Mouse (Mus musculus) layer of hippocampus, postnatal 36 days (tissue): ENCODE data around the gene Myrf. TPM values are rescaled to one million over a fixed set of nuclear protein-coding genes. Genes with fewer than 3 reads are reported as not detected.

Experiments
- DNase-seq, 2 experiments: peaks; one replicate each; pipeline ENCODE4 v3.0.0; 2022
- total RNA-seq, 2 experiments: library from RNA; stranded (reverse); gene quantifications; 2 replicates each; pipeline ENCODE4 v1.2.3; 2021

Myrf gene
- total RNA-seq, 2 experiments from 2014 or later = 27.5 to 30.5 TPM

GRCm38 (mm10) chr19:10205051-10205450 is 35.5 kb downstream of the Myrf start:
- DNase-seq = no peak

DNA sequence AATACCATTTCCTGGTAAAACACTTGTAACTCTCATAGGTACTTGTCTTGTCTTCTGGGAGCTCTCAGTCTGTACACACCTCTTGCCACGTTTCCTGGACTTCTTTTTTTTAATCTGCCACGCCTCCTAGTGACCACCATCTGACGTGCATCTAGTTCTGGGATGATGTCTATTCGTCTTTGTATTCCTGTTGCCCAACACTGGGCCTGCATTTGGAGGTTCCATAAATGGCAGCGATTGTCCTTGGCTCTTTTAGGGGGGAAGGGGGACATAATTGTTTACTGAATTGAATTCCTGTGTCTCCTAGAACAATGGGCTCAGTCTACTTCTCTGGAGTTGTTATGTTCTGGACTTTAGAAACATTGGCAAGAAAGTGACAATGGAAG is 35.9 kb downstream of the Myrf start:
- peak in 1 of 2 experiments; percentile 42 for DNase-seq

DNA sequence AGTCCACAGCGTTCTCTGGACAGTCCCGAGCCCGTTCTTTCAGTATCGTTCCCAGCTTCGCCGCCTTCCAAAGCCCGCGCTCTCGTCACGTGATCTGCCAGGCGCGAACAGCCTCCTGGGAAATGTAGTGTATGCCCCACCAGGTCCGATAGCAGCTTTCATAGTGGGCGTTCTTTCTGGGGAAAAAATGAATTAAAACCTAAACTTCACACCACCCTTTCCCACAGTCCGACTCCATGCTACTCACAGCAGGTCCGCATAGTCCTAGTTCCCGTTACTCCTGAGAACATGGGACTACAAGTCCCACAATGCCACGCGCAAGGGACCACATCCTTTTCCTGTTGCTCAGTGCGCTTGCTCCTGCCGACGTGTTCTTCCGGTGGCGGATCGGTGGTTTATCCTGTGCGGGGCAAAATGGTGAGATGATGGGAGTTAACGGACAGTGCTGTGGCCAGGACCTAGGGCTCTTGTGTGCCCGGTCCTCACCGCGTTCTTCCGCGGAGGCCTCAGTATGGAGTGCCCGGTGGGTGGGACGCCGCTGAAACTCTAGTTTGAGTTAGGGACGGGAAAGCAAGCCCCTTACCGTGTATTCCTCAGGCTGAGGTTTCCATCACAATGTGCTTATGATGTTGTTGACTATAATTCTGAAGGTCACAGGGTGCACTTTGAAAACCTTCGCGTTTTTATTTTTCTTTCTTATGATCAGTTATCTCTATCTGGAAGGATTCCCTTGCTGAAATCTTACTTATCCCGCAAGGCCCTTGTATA is 36.5 kb downstream of the Myrf start, which contains the start of the genes Tmem258 and Fen1:
Gene Tmem258 (plus strand): TSS at position 167 of the 768 bp plus-strand sequence.
Gene Fen1 (minus strand): TSS at position 322 of the 768 bp plus-strand sequence.
- DNase-seq = peak; percentile 91 to 92

DNA sequence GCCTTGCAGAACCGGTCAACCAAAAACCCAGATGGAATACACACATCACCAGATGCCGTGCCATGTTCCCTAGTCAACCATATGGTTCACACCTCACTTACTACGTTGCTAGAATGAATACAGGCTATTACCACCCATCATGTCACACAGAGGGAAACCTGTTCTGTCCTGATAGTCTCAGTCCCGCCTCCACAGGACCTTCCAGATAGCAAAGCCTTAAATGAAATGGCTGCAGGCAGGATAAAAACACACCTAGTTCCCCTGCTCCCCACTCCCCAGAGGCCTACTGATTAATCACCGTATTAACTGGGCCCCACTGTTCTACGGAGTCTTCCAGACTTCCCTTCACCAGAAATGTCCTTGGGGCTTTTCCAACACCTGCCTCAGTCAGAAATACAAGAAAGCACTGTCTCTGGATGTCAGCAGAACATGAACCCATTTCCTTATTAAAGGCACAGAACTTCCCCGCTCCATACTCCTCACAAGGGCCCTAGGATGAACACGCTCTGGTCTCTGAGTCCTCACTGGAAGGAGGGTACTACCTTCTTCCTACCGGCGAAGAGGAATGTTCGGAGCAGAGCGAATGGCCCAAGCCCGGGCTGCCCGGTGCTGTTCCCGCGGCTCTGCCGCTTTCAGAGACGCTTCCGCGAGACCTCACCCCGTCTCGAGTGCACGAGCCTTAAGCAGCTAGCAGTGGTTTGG is 37.3 kb downstream of the Myrf start:
- no peak for DNase-seq

GRCm38 (mm10) chr19:10198723-10199122 is 41.8 kb downstream of the Myrf start:
- peak; percentile 67 to 76 for DNase-seq

- DNase-seq = no peak
These were observed 42.3 kb downstream of the Myrf start for GRCm38 (mm10) chr19:10198286-10198685.

GRCm38 (mm10) chr19:10197130-10197529 is 43.4 kb downstream of the Myrf start:
- no peak for DNase-seq

- no peak for DNase-seq
These were observed 45.3 kb downstream of the Myrf start for GRCm38 (mm10) chr19:10195252-10195651.

- DNase-seq = no peak
These were observed 46.2 kb downstream of the Myrf start for GRCm38 (mm10) chr19:10194337-10194736.

DNA sequence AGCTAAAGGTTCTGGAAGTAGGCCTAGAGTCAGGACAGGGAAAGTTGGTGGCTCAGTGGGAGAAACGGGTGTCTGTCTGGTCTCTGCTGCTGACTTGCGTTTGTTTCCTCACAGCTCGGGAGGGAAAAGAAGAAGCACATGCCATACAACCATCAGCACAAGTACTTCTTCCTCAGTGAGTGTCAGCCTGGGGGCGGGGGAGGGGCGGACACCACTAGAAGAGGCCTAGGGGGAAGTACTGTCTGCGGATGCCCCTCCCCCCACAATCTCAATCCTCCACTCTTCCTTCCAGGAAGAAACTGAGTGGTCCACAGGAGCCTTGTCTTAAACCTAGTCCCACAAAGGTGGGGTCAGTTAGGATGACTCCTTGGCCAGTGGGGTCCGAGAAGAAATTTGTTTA is 49.2 kb downstream of the Myrf start:
- no peak for DNase-seq

DNA sequence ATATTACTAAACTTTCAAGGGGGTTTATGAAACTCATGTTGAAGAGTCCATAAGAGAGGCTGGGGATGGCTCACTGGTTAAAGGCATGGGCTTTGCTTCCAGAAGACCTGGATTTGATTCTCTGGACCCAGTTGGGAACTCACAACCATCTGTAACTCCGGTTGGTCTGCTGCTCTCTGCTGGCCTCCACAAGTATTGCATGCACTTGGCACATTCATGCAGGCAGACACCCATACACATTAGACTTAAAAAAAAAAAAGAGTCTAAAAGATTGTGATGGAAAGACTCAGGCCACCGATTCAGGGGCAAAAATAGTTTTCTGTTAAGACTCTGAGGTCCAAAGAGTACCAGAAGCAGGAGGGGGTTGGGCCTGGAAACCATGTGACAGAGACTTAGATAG is 49.8 kb downstream of the Myrf start:
- peak; percentile 61 to 72 for DNase-seq

- no peak for DNase-seq
These were observed 50.6 kb downstream of the Myrf start for GRCm38 (mm10) chr19:10189940-10190339.

GRCm38 (mm10) chr19:10189022-10189421 is 51.5 kb downstream of the Myrf start:
- DNase-seq = no peak

DNA sequence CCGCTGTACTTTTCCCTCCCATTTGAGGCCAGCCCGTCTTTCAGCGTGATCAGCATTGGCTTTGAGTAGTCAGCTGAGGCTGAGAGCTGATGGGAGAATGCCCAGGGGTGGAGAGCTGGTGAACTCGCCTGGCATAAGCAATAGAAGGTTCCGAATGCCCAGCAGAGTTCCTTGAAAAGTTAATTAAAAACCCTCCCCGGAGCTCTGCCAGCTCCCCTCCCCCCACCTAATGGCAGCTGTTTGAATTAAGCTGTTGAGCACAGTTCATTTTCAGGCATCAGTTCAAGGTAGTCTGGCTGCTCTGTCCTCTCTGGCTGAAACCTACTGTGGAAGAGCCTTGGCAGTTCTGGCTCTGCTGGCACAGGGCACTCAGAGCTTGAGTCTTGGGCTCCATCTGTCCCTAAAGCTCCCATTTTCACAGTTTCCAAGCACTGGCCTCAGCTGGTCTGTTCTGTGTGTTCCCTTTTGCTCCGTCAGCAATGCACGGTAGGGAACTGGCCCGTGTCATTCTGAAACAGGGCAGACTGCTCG is 52.2 kb downstream of the Myrf start:
- DNase-seq = peak; percentile 75 to 76

GRCm38 (mm10) chr19:10186569-10186968 is 54.0 kb downstream of the Myrf start:
- no peak for DNase-seq

DNA sequence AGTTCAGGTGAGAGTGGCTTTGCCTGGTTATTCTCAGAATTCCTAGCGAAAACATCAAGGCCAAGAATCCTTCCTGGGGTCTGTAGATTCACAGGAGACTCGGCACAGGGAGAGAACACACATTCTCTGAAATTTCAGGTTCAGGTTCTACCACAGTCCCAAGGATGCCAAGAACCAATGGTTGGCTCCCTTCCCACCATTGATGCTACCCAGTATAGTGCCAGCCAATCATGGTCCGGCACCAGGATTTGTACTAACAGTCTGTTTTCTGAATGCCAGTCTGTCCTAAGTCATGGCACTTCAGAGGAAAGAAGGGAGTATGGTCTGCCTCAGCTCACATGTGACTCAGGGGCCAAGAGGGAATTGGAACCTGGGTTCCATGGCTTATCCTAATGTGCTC is 54.7 kb downstream of the Myrf start:
- no peak for DNase-seq

DNA sequence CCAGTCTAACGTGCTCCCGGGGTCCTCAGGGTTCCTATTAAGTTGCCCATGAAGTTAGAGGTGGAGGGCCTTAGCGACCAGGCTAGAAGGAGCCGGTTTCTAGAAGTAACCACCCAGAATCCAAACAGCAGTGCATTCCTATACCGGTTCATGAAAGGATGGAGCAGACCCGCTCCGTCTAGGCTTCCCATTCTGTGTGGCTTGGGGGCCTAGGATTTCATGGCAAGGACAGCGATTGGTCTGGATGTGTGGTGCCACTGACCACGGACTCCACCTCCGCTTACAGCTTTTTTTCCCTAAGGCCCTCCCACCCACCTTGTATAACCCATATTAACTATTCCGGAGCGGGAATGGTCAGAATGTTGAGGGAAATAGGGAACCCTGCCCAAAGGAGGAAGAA is 56.5 kb downstream of the Myrf start:
- no peak for DNase-seq

DNA sequence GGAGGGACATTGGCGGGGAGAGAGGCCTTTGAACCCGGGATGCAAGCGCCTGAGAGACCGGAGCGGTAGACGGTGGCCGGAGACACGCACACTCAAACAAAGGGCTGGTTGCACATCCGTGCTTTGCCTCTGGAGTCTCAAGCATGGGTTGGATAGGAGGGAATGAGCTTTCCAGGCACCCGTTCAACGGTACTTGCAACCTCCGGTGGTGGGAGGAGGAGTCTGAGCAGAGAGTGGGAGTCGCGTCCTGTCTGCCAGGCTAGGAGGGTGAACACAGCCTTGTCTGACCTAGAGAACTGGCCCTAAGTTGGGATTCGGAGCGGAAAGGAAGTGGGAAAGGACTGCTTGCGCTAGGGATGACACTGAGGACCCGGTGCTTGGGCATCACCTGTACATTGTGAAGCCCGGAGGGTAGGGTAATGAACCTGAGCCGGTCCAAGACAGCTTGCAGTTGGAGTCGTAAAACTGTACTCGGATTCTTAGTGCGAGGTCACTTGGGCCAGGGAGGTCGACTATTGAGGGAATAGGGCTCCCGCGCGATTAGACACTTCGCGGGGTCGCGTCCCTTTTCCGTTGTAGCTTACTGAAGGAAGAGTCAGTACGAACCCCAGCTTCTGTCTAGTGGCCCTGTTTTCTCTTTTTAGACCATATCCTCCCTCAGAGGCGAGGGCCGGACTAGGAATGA is 57.1 kb downstream of the Myrf start:
- DNase-seq = peak; percentile 72 to 77

DNA sequence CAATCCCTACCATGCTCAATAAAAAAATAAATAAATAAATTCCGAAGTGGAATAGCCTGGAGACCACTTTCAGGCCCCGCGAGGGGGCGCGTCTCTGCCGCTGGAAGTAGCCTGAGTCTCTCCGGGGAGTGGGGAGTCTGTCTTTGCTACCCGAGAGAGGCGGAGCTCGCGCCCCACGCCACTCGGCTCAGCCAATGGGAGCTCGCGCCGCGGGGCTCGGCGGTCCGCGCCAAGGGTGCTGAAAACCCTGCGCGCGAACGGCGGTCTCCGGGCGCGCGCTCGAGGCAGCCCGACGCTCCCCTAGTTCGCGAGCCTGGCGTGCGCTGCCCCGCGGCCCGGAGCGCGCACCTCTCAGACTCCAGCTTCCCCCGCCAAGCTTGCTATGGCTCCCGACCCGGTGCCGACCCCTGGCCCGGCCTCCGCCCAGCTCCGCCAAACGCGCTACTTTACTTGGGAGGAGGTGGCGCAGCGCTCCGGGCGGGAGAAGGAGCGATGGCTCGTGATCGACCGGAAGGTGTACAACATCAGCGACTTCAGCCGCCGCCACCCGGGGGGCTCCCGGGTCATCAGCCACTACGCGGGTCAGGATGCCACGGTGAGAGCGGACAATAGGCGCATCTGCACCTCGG is 57.8 kb downstream of the Myrf start, which contains the start of gene Fads1:
Gene Fads1 (plus strand): TSS at position 219 of the 629 bp plus-strand sequence.
- peak; percentile 92 to 95 for DNase-seq

- no peak for DNase-seq
These were observed 58.4 kb downstream of the Myrf start for GRCm38 (mm10) chr19:10182142-10182541.

- peak in 1 of 2 experiments; percentile 58 for DNase-seq
These were observed 59.3 kb downstream of the Myrf start for GRCm38 (mm10) chr19:10181225-10181624.

GRCm38 (mm10) chr19:10176941-10177372 is 63.6 kb downstream of the Myrf start:
- no peak for DNase-seq
